Mouse (Mus musculus) embryonic facial prominence, embryonic 14.5 days (tissue): ENCODE results near the gene Epha2. TPM values are rescaled to one million over a fixed set of nuclear protein-coding genes. Genes with fewer than 3 reads are reported as not detected.

Experiments
- ATAC-seq: fragments of 200-750 bp; cut with Nextera tagmentation; 2 replicates; pipeline ENCODE4 v1.8.0; 2017; ENCODE audit warnings: low read depth, moderate number of reproducible peaks, moderate TSS enrichment
- DNase-seq: peaks from one replicate; pipeline ENCODE4 v3.0.0-alpha.2; 2015; ENCODE audit warnings: low spot score
- H3K27ac ChIP-seq: fragments of 300-500 bp; sonication (generic); replicated peaks from 2 replicates; pipeline ENCODE4 v1.5.1; 2014; ENCODE audit warnings: low read depth, mild to moderate bottlenecking, low read length, moderate library complexity
- H3K27me3 ChIP-seq: fragments of 300-500 bp; sonication (generic); replicated peaks from 2 replicates; pipeline ENCODE4 v1.6.1; 2014; ENCODE audit warnings: low read length; ENCODE audit not compliant: control insufficient read depth, insufficient read depth
- H3K36me3 ChIP-seq: fragments of 300-500 bp; sonication (generic); 2 replicates; pipeline ENCODE4 v1.6.1; 2014; ENCODE audit warnings: low read length, mixed read lengths; ENCODE audit not compliant: control insufficient read depth, insufficient read depth
- H3K4me1 ChIP-seq: fragments of 300-500 bp; sonication (generic); 2 replicates; pipeline ENCODE4 v1.6.1; 2014; ENCODE audit warnings: antibody characterized with exemption, low read length; ENCODE audit not compliant: control insufficient read depth, insufficient read depth
- H3K4me2 ChIP-seq: fragments of 300-500 bp; sonication (generic); 2 replicates; pipeline ENCODE4 v1.6.1; 2014; ENCODE audit warnings: low read depth, mild to moderate bottlenecking, low read length, moderate library complexity, mixed read lengths
- H3K4me3 ChIP-seq: fragments of 300-500 bp; sonication (generic); 2 replicates; pipeline ENCODE4 v1.5.1; 2014; ENCODE audit warnings: low read depth, mild to moderate bottlenecking, low read length
- H3K9ac ChIP-seq: fragments of 300-500 bp; sonication (generic); 2 replicates; pipeline ENCODE4 v1.6.1; 2014; ENCODE audit warnings: low read depth, mild to moderate bottlenecking, low read length, moderate library complexity, mixed read lengths
- H3K9me3 ChIP-seq: fragments of 300-500 bp; sonication (generic); 2 replicates; pipeline ENCODE4 v1.6.1; 2016; ENCODE audit warnings: low read length; ENCODE audit not compliant: control insufficient read depth
- WGBS: fragments of 180-500 bp; shearing (Covaris S2); extraction: QIAGEN DNeasy Blood & Tissue Kit; methylation state at CpG from one replicate; pipeline ENCODE4 v1.1.7; 2014; 5-methylcytosine and 5-hydroxymethylcytosine counted together
- polyA plus RNA-seq: library from polyadenylated mRNA; unstranded; fragments of >200 nt; fragmentation: Nextera tagmentation; extraction: Ambion mirVana; gene quantifications from 2 replicates; pipeline ENCODE4 v1.2.1, GENCODE M21; 2014

Epha2 gene
- polyA plus RNA-seq, 1 experiment from 2014 or later, result 4.2 TPM

GRCm38 (mm10) chr4:141288152-141288551, 12.9 kb upstream of the Epha2 start:
- Histone ChIP-seq H3K4me3 (no peak overlapping the region), H3K36me3 (no peaks in the 10 kb centered on the region), H3K9ac (no peak overlapping the region), H3K27ac (no peak overlapping the region), H3K9me3 (no peaks in the 10 kb centered on the region), H3K4me1 (peaks cover 22% of the 10 kb centered on the region), H3K4me2 (no peak overlapping the region), H3K27me3 (peaks cover 58% of the 10 kb centered on the region)
- 53% methylated on average over 8 of the region's 8 CpGs for WGBS
- ATAC-seq, result no peak
- no peak for DNase-seq

DNA sequence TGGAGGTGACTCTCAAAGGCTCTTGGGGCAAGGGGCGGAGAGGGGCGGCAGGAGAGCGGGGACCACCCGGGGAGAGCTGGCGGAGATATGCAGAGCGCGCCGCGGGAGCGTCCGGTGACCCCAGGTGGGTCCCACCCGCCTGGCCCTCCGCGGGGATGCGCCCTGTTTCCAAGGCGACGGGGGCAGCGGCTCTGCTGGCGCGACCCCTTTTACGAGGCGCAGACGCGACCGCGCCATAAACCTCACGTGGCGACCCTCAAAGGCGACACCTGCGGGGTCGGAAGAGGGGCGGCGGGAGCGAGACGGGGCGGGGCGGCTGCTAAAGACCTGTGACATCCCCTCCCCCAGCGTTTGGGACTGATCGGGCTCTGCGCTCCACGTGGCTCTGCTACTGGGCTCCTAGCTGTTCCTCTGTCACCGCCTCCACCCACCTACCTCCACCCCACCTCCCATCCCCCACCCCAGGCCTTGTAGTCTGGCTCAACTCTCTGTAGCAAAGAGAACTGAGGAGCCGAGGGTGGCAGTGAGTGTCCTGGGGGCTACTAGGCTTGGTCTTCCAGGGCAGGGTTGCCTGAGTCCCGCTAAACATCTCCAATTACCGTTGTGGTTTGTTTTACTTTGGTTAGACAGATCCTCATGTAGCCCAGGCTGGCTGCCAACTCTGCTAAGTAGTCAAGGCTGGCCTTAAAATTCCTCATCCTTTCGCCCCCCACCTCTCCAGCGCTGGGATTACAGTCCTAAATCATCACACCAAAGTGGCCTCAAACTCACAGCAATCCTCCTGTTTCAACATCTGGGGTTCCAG, 9.3 kb upstream of the Epha2 start:
- peak; percentile 71 for DNase-seq
- Histone ChIP-seq H3K4me1 (peaks cover 23% of the 10 kb centered on the region; the same call in 1 of the 2 replicates), H3K27me3 (peaks cover 50% of the 10 kb centered on the region), H3K4me2 (peak overlapping the region; percentile 66), H3K9ac (peak overlapping the region; percentile 43), H3K4me3 (peak overlapping the region; percentile 34), H3K9me3 (no peaks in the 10 kb centered on the region), H3K36me3 (no peaks in the 10 kb centered on the region), H3K27ac (no peak overlapping the region)
- ATAC-seq, result peak; percentile 28; the same call in 1 of the 2 replicates
- 6% methylated on average over 8 of the region's 47 CpGs for WGBS

DNA sequence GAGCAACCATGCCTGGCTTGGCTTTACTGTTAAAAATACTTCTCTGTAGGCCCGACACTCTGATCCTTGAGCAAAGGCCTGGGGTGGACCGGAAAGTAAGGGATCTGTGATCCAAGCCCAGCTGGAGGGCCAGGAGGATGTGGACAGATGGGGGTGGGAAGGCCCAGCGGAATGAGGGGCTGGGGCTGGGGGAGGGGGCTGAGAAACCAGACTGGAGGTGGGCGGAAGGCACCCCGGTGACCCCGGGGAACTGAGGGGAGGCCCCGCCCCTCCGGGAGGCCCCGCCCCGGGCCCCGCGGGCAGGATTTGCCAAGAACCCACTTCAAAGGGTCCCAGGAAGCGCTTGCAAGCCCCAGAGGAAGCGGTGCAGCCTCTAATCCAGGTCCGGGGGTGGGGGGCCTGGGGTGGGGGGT, 5.3 kb upstream of the Epha2 start:
- H3K4me3 ChIP-seq, result no peak overlapping the region

GRCm38 (mm10) chr4:141297934-141298333, 3.1 kb upstream of the Epha2 start:
- H3K9me3 ChIP-seq, result no peaks in the 10 kb centered on the region
- DNase-seq (no peak), ATAC-seq (no peak)
- peaks cover 13% of the 10 kb centered on the region for H3K27me3 ChIP-seq
- H3K4me2 ChIP-seq, result no peak overlapping the region
- H3K27ac ChIP-seq, result no peak overlapping the region
- no peak overlapping the region for H3K4me3 ChIP-seq
- WGBS, result 71% methylated on average over 7 of the region's 7 CpGs
- H3K36me3 ChIP-seq, result no peaks in the 10 kb centered on the region
- peaks cover 15% of the 10 kb centered on the region; the same call in 1 of the 2 replicates for H3K4me1 ChIP-seq
- H3K9ac ChIP-seq, result no peak overlapping the region

More for the DNA sequence above, 5.3 kb upstream of the Epha2 start:
- Histone ChIP-seq H3K27ac (no peak overlapping the region), H3K9me3 (no peaks in the 10 kb centered on the region), H3K36me3 (no peaks in the 10 kb centered on the region), H3K4me1 (peaks cover 15% of the 10 kb centered on the region; the same call in 1 of the 2 replicates), H3K4me2 (peak overlapping the region; percentile 36), H3K27me3 (peaks cover 19% of the 10 kb centered on the region), H3K9ac (peak overlapping the region; percentile 12; the same call in 1 of the 2 replicates)
- DNase-seq (no peak), ATAC-seq (no peak)
- WGBS, result 0% methylated on average over 3 of the region's 15 CpGs

- Histone ChIP-seq H3K4me2 (no peak overlapping the region), H3K27me3 (peaks cover 23% of the 10 kb centered on the region), H3K4me3 (no peak overlapping the region), H3K9ac (no peak overlapping the region), H3K36me3 (no peaks in the 10 kb centered on the region), H3K4me1 (peaks cover 15% of the 10 kb centered on the region; the same call in 1 of the 2 replicates), H3K9me3 (no peaks in the 10 kb centered on the region), H3K27ac (no peak overlapping the region)
- DNase-seq, result no peak
- no peak for ATAC-seq
- 47% methylated on average over 13 of the region's 13 CpGs for WGBS
Observed at GRCm38 (mm10) chr4:141299356-141299755, 1.7 kb upstream of the Epha2 start.

DNA sequence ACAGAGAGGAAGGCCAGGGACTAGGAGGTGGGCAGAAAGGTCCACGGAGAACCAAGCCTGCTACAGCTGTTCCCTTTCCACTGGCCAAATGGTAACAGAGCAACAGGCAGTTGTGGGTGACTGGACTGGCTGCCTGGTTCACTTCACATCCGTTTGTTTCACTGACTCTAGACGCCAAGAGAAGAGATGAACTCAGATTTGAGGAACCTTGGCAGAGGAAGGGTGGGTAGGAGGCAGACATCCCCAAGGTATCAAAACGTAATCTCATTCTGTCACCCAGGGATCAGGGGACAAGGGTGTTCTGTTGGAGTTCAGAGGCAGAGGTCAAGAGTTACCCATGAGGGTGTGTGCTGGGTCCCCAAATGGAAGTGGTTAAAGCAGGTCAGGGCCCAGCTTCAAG, 844 bp upstream of the Epha2 start:
- Histone ChIP-seq H3K4me1 (peaks cover 15% of the 10 kb centered on the region; the same call in 1 of the 2 replicates), H3K36me3 (no peaks in the 10 kb centered on the region), H3K9me3 (no peaks in the 10 kb centered on the region), H3K9ac (no peak overlapping the region), H3K27ac (no peak overlapping the region), H3K27me3 (peaks cover 23% of the 10 kb centered on the region), H3K4me3 (no peak overlapping the region), H3K4me2 (no peak overlapping the region)
- 55% methylated on average over 4 of the region's 4 CpGs for WGBS
- ATAC-seq (no peak), DNase-seq (no peak)

GRCm38 (mm10) chr4:141301591-141302427, 769 bp downstream of the Epha2 start:
- H3K36me3 ChIP-seq, result no peaks in the 10 kb centered on the region
- peaks cover 10% of the 10 kb centered on the region; the same call in 1 of the 2 replicates for H3K4me1 ChIP-seq
- DNase-seq, result no peak
- peaks cover 23% of the 10 kb centered on the region for H3K27me3 ChIP-seq
- peak overlapping the region; percentile 63 for H3K4me3 ChIP-seq
- no peaks in the 10 kb centered on the region for H3K9me3 ChIP-seq
- no peak overlapping the region; the same call in 1 of the 2 replicates for H3K27ac ChIP-seq
- peak overlapping the region; percentile 77 for H3K4me2 ChIP-seq
- ATAC-seq, result 0 out of 2 replicates have a peak, but pooled peaks have one; percentile 3
- WGBS, result 0% methylated on average over 37 of the region's 51 CpGs
- H3K9ac ChIP-seq, result peak overlapping the region; percentile 77
